Mouse (Mus musculus) limb, embryonic 13.5 days (tissue): ENCODE measurements around the gene Bmpr1a. TPM values are rescaled to one million over a fixed set of nuclear protein-coding genes. Genes with fewer than 3 reads are reported as not detected.

ENCODE experiments used
- ATAC-seq: fragments of 200-750 bp; cut with Nextera tagmentation; 2 replicates; pipeline ENCODE4 v1.8.0; 2017; ENCODE audit warnings: low read depth, moderate number of reproducible peaks, moderate TSS enrichment; ENCODE audit not compliant: low FRiP score
- H3K27ac ChIP-seq: fragments of 300-500 bp; sonication (generic); 2 replicates; pipeline ENCODE4 v1.5.1; 2015; ENCODE audit warnings: inconsistent platforms, mild to moderate bottlenecking, moderate library complexity
- H3K27me3 ChIP-seq: fragments of 300-500 bp; sonication (generic); 2 replicates; pipeline ENCODE4 v1.6.1; 2015; ENCODE audit warnings: mild to moderate bottlenecking, inconsistent platforms
- H3K36me3 ChIP-seq: fragments of 300-500 bp; sonication (generic); 2 replicates; pipeline ENCODE4 v1.6.1; 2015; ENCODE audit warnings: inconsistent platforms, mild to moderate bottlenecking, moderate library complexity
- H3K4me1 ChIP-seq: fragments of 300-500 bp; sonication (generic); 2 replicates; pipeline ENCODE4 v1.6.1; 2015; ENCODE audit warnings: inconsistent platforms
- H3K4me2 ChIP-seq: fragments of 300-500 bp; sonication (generic); replicated peaks from 2 replicates; pipeline ENCODE4 v1.6.1; 2015; ENCODE audit warnings: inconsistent platforms, mild to moderate bottlenecking, moderate library complexity
- H3K4me3 ChIP-seq: fragments of 300-500 bp; sonication (generic); 2 replicates; pipeline ENCODE4 v1.5.1; 2015; ENCODE audit warnings: moderate library complexity, mild to moderate bottlenecking, inconsistent platforms
- H3K9ac ChIP-seq: fragments of 300-500 bp; sonication (generic); 2 replicates; pipeline ENCODE4 v1.6.1; 2015; ENCODE audit warnings: mild to moderate bottlenecking, inconsistent platforms
- H3K9me3 ChIP-seq: fragments of 300-500 bp; sonication (generic); 2 replicates; pipeline ENCODE4 v1.6.1; 2016; ENCODE audit warnings: inconsistent platforms
- WGBS: fragments of 180-500 bp; shearing (Covaris S2); methylation state at CpG from one replicate; pipeline ENCODE4 v1.1.7; 2015; 5-methylcytosine and 5-hydroxymethylcytosine counted together
- polyA plus RNA-seq: library from polyadenylated mRNA; unstranded; fragments of >200 nt; fragmentation: Nextera tagmentation; extraction: Ambion mirVana; gene quantifications from 2 replicates; pipeline ENCODE4 v1.2.1, GENCODE M21; 2015

Gene Bmpr1a
- polyA plus RNA-seq, 1 experiment from 2014 or later: 71.3 TPM

DNA sequence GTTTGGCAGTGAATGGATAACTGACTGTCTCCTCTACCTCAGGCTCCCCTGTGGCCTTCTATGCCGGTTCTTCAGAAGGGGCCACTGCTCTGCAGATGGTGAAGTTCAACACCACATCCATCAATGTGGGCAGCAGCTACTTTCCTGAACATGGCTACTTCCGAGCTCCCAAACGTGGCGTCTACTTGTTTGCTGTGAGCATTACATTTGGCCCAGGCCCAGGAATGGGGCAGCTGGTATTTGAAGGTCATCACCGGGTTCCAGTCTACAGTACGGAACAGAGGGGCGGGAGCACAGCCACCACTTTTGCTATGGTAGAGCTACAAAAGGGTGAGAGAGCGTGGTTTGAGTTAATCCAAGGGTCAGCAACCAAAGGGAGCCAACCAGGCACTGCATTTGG is 100.3 kb downstream of the Bmpr1a start:
- H3K9ac ChIP-seq: no peak overlapping the region
- no peaks in the 10 kb centered on the region for H3K27me3 ChIP-seq
- WGBS: 82% methylated on average over 8 of the region's 8 CpGs
- no peaks in the 10 kb centered on the region for H3K4me1 ChIP-seq
- no peaks in the 10 kb centered on the region for H3K9me3 ChIP-seq
- no peak overlapping the region for H3K4me3 ChIP-seq
- no peak overlapping the region for H3K4me2 ChIP-seq
- peaks cover 86% of the 10 kb centered on the region for H3K36me3 ChIP-seq
- no peak overlapping the region; the same call in 1 of the 2 replicates for H3K27ac ChIP-seq
- ATAC-seq: no peak

DNA sequence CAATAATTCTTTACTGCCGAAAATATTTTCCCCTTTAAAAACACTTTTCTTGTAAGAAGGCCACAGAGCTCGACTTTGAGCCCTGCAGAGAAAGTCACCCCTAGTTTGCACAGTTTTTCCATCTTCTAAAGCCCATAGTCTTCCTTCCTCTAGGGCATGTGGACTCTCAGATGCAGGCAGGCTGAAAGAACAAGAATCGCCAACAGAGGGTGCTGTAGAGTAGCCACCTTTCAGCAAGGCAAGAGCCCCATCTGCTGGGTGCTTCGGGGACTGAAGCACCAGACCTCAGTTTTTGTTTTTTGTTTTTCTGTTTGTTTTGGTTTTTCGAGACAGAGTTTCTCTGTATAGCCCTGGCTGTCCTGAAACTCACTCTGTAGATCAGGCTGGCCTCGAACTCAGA is 102.0 kb downstream of the Bmpr1a start:
- no peak overlapping the region for H3K4me2 ChIP-seq
- H3K27me3 ChIP-seq: no peaks in the 10 kb centered on the region
- no peak for ATAC-seq
- peaks cover 74% of the 10 kb centered on the region for H3K36me3 ChIP-seq
- no peak overlapping the region for H3K27ac ChIP-seq
- WGBS: 50% methylated on average over 6 of the region's 6 CpGs
- H3K4me1 ChIP-seq: no peaks in the 10 kb centered on the region
- no peak overlapping the region for H3K9ac ChIP-seq
- no peaks in the 10 kb centered on the region for H3K9me3 ChIP-seq
- H3K4me3 ChIP-seq: no peak overlapping the region

DNA sequence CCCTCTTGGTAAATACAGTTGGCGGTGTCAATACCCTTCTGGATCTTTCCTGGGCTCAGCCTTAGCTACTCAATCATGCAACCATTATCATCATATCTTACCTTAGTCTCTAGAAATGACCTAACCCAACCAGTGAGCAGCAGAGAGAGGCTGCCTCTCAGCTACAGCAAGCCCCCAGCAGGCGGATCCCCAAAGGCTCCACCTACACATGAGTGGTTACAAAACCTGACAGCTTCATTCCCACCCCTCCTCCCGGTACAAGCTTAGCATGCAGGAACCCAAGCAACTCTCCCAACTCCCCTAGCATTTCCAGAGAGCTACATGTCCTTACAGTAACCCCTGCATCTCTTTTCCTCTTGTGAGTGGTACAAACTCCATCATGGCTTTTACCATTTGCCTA is 103.1 kb downstream of the Bmpr1a start:
- Histone ChIP-seq H3K4me3 (no peak overlapping the region), H3K27ac (no peak overlapping the region), H3K27me3 (no peaks in the 10 kb centered on the region), H3K4me1 (no peaks in the 10 kb centered on the region), H3K9me3 (no peaks in the 10 kb centered on the region), H3K9ac (no peak overlapping the region), H3K4me2 (no peak overlapping the region), H3K36me3 (peaks cover 63% of the 10 kb centered on the region)
- no peak for ATAC-seq
- WGBS: 91% methylated on average over 3 of the region's 3 CpGs

DNA sequence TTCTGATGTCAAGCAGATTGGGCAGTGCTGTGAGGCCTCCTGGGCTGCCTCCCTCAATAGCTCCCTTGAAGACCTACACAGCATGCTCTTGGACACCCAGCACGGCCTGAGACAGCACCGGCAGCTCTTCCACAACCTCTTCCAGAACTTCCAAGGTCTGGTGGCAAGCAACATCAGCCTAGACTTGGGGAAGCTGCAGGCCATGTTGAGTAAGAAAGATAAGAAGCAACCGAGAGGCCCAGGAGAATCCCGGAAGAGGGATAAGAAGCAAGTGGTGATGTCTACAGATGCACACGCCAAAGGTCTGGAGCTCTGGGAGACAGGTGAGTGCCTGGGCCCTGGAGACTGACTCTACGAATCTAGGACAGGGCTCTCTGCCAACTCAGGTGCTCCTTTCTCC is 103.8 kb downstream of the Bmpr1a start:
- Histone ChIP-seq H3K9ac (no peak overlapping the region), H3K36me3 (peaks cover 56% of the 10 kb centered on the region), H3K4me1 (no peaks in the 10 kb centered on the region), H3K4me3 (no peak overlapping the region), H3K4me2 (no peak overlapping the region), H3K9me3 (no peaks in the 10 kb centered on the region), H3K27me3 (no peaks in the 10 kb centered on the region), H3K27ac (no peak overlapping the region)
- 93% methylated on average over 6 of the region's 6 CpGs for WGBS
- ATAC-seq: no peak

DNA sequence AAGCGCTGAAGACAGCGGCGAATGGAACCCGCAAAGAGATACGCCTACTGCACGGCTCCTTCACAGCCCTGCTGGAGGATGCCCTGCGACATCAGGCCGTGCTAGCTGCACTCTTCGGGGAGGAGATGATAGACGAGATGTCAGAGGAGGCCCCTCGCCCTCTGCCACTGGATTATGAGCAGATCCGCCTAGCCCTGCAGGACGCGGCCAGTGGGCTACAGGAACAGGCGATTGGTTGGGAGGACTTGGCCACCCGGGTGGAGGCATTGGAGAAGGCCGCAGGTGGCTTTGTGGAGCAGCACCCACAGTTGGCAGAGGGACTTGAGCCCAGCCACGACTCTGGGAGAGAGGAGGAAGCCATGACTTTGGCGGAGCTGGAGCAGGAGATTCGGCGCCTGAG is 104.2 kb downstream of the Bmpr1a start:
- H3K4me1 ChIP-seq: no peaks in the 10 kb centered on the region
- ATAC-seq: no peak
- H3K9me3 ChIP-seq: no peaks in the 10 kb centered on the region
- H3K36me3 ChIP-seq: peaks cover 52% of the 10 kb centered on the region
- no peak overlapping the region for H3K4me3 ChIP-seq
- no peak overlapping the region for H3K4me2 ChIP-seq
- H3K27me3 ChIP-seq: no peaks in the 10 kb centered on the region
- H3K9ac ChIP-seq: no peak overlapping the region
- 94% methylated on average over 21 of the region's 21 CpGs for WGBS
- no peak overlapping the region for H3K27ac ChIP-seq

DNA sequence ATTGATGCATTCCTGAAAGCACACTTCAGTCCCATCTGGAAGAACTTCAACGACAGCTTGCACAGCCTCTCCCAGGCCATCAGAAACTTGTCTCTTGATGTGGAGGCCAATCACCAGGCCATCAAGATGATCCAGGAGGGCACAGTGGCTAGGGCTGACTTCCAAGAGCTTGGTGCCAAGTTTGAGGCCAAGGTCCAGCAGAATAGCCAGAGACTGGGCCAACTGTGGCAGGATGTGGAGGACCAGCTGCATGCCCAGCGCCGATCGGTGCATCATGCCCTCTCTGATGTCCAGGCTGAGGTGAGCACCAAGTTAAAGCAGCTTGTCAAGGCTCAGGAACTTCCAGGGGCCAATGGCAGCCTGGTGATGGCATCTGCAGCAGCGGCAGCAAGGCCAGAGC is 105.3 kb downstream of the Bmpr1a start:
- Histone ChIP-seq H3K27me3 (no peaks in the 10 kb centered on the region), H3K4me1 (no peaks in the 10 kb centered on the region)
- 93% methylated on average over 5 of the region's 5 CpGs for WGBS

DNA sequence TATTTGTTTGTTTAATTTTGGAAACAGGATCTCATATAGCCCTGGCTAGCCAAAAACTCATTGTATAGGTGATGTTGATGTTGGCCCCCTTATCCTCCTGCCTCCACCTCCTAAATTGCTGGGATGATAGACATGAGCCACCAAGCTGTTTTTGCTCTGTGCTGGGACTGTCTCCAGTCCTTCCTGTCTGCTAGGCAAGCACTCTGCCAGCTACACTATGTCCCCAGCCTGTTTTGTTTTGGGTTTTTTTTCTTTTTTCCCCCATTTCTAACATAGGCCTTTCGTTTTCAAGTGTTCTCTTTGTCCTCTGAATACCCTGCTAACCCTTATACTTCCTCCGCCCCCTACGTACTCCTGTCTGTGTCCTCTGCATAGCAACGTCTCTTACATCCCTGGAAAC is 109.8 kb downstream of the Bmpr1a start:
- Histone ChIP-seq H3K9ac (no peak overlapping the region), H3K4me3 (no peak overlapping the region), H3K9me3 (peaks cover 6% of the 10 kb centered on the region; the same call in 1 of the 2 replicates), H3K4me1 (no peaks in the 10 kb centered on the region), H3K27ac (no peak overlapping the region), H3K27me3 (no peaks in the 10 kb centered on the region), H3K4me2 (no peak overlapping the region), H3K36me3 (peaks cover 9% of the 10 kb centered on the region)
- no peak for ATAC-seq
- 78% methylated on average over 4 of the region's 4 CpGs for WGBS

More for the DNA sequence above, 105.3 kb downstream of the Bmpr1a start:
- no peak overlapping the region for H3K9ac ChIP-seq
- no peaks in the 10 kb centered on the region for H3K9me3 ChIP-seq
- no peak overlapping the region for H3K4me3 ChIP-seq
- no peak for ATAC-seq
- H3K27ac ChIP-seq: no peak overlapping the region
- H3K36me3 ChIP-seq: peaks cover 44% of the 10 kb centered on the region
- no peak overlapping the region for H3K4me2 ChIP-seq

DNA sequence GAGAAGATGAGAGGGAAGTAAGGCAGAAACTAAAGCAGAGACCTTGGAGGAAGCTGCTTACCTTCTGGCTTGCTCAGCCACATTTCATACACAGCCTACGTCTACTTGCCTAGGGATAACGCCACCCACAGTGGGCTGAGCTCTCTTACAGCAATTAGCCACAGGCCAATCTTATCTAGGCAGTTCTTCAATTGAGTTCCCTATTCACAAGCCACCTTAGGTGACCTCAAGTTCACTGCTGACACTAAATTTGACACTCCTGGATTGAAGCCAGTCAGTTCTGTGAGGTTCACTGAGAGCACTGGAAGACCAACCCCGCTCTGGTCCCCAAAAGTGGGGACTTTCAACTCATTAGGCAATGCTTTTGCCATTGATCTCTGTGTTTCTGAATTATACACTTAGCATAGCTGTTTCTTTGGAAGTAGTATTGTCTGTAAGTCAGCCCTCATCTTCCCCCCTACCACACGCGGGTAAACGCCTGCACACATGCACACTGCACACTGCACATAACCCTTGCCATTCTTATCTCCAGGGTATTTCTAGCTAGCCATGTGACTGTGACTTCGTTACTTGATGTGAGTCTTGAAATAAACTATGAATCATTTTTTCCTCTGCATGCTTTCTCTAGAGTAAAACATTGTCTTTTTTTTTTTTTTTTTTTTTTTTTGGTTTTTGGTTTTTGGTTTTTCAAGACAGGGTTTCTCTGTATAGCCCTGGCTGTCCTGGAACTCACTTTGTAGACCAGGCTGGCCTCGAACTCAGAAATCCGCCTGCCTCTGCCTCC is 120.0 kb downstream of the Bmpr1a start:
- 94% methylated on average over 9 of the region's 9 CpGs for WGBS
- H3K27me3 ChIP-seq: no peaks in the 10 kb centered on the region
- ATAC-seq: no peak

DNA sequence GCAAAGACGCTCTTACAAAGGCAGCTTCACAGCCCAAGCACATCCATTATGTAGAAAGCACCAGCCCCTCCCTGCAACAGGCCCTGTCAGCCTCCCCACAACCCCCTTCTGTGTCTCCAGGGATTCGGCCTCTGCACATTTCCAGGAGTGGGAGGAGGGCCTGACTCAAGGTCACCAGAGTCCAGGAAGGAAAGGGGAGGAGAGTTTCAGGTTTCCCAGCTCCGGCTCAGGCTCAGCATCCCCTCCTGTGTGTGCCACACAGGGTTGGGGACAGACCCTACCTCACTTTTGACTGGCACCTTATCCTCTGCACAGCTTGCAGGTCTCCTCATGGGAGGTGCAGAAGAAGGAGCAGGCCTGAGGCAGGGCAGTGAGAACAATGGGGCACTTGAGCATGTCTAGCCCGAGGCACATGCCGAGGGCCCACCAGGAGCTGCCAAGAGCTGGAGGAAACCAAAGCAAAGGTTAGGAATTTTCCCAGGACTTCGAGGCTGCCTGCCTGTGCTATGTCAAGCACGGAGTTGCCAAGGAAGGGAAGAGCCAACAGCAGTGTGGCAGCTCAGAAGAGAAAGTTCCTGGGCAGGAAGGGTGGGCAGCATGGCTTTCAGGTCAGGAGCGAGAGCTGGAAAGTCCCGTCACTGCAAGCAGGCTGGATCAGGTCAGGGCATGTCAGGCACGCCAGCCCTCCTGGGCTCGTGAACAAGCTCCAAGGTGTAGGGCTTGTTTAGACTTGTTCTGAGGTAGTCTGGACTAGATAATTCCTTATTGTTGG is 124.4 kb downstream of the Bmpr1a start:
- ATAC-seq: peak; percentile 58
- H3K4me2 ChIP-seq: peak overlapping the region; percentile 19
- H3K9ac ChIP-seq: peak overlapping the region; percentile 31; the same call in 1 of the 2 replicates
- no peaks in the 10 kb centered on the region for H3K27me3 ChIP-seq
- 37% methylated on average over 11 of the region's 11 CpGs for WGBS
- H3K4me3 ChIP-seq: no peak overlapping the region
- H3K9me3 ChIP-seq: no peaks in the 10 kb centered on the region
- peaks cover 40% of the 10 kb centered on the region for H3K4me1 ChIP-seq
- H3K36me3 ChIP-seq: no peaks in the 10 kb centered on the region
- peak overlapping the region; percentile 81 for H3K27ac ChIP-seq

More for the DNA sequence above, 120.0 kb downstream of the Bmpr1a start:
- Histone ChIP-seq H3K27ac (no peak overlapping the region), H3K36me3 (no peaks in the 10 kb centered on the region), H3K4me3 (no peak overlapping the region), H3K9me3 (no peaks in the 10 kb centered on the region), H3K4me1 (peaks cover 11% of the 10 kb centered on the region), H3K9ac (no peak overlapping the region), H3K4me2 (no peak overlapping the region)

DNA sequence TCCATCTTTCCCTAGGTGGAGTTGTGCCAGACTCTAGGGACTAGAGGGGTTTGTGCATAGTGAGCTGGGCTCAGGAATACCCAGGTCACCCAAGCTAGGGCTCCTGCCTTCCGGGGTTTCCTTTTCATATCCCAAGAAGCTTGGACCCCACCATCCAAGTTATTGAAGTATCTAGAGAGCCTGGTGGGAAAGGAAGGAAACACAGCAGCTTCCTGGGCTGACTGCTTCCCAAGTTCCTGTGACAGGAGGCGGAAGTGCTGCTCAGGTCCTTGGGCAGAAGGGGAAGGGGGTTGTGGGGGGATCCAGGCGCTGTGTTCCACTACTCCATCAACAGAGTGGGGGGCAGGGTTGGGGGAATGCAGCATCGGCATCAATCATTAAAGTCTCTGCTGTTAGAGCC is 126.0 kb downstream of the Bmpr1a start:
- Histone ChIP-seq H3K27ac (0 out of 2 replicates have a peak overlapping the region, but pooled peaks have one; percentile 15), H3K4me1 (peaks cover 40% of the 10 kb centered on the region), H3K27me3 (no peaks in the 10 kb centered on the region), H3K9me3 (no peaks in the 10 kb centered on the region), H3K36me3 (no peaks in the 10 kb centered on the region), H3K9ac (no peak overlapping the region), H3K4me3 (no peak overlapping the region), H3K4me2 (peak overlapping the region; percentile 21; the same call in 1 of the 2 replicates)
- WGBS: 69% methylated on average over 4 of the region's 4 CpGs
- ATAC-seq: no peak

DNA sequence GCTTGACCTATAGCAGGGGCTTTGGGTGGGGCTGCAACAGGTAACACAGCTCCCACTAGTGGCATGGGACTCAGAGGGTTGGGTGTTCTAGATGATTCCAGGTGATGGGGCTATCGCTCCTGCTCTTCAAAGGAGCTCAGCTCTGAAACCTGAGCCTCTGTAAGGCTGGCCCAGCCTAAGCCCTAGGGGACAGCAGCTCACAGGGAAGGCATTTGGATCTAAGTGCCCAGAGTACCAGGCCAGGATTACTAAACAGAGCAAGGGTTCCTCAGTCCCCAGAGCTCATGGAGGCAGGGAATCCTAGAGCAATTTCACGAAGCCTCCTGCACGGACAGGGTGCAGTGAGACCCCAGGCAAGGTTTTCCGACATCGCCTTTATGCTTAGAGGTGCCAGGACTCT is 127.2 kb downstream of the Bmpr1a start:
- ATAC-seq: no peak
- peak overlapping the region; percentile 11 for H3K4me3 ChIP-seq
- peaks cover 40% of the 10 kb centered on the region for H3K4me1 ChIP-seq
- WGBS: 73% methylated on average over 5 of the region's 5 CpGs
- no peaks in the 10 kb centered on the region for H3K9me3 ChIP-seq
- peak overlapping the region; percentile 25; the same call in 1 of the 2 replicates for H3K9ac ChIP-seq
- peak overlapping the region; percentile 21; the same call in 1 of the 2 replicates for H3K4me2 ChIP-seq
- no peaks in the 10 kb centered on the region for H3K36me3 ChIP-seq
- no peaks in the 10 kb centered on the region for H3K27me3 ChIP-seq
- no peak overlapping the region; the same call in 1 of the 2 replicates for H3K27ac ChIP-seq

DNA sequence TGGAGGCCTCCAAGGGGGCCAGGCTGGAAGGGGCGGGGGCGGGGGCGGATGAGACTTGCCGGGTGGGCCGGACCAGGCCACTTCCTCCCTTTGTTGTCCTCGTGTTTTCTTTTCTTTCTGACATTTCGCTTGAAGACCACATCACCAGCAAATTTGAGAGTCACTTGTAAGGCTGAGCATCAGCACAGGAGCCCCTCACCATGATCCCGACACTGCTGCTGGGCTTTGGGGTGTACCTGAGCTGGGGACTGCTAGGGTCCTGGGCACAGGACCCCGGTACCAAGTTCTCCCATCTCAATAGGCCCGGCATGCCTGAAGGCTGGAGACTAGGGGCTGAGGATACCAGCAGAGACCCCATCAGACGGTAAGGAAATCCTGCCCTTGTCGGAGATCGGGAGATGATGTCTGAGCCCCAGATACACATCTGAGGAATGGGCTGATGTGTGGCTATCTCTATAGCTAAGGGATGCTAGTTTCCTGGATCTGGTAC is 127.7 kb downstream of the Bmpr1a start, which contains the start of gene Mmrn2:
Gene Mmrn2, plus strand, starts transcription at position 51 of the 490 bp plus-strand sequence.
- peaks cover 40% of the 10 kb centered on the region for H3K4me1 ChIP-seq
- ATAC-seq: no peak
- H3K9ac ChIP-seq: peak within 1 kb of the TSS; percentile 25; the same call in 1 of the 2 replicates
- no peaks in the 10 kb centered on the region for H3K36me3 ChIP-seq
- no peaks in the 10 kb centered on the region for H3K9me3 ChIP-seq
- H3K4me3 ChIP-seq: peak within 1 kb of the TSS; percentile 11
- H3K27me3 ChIP-seq: no peaks in the 10 kb centered on the region
- no peak within 1 kb of the TSS; the same call in 1 of the 2 replicates for H3K27ac ChIP-seq
- WGBS: 81% methylated on average over 13 of the region's 13 CpGs
- peak within 1 kb of the TSS; percentile 21; the same call in 1 of the 2 replicates for H3K4me2 ChIP-seq
